Mouse (Mus musculus): ENCODE results near the gene Dbt. TPM values are rescaled to one million over a fixed set of nuclear protein-coding genes. Genes with fewer than 3 reads are reported as not detected.
"Not testable (repeated sequence)": the region's sequence is repeated elsewhere in the genome, so short reads cannot be mapped to it uniquely, and the experiment has no call there.

The Dbt gene
- polyA plus RNA-seq, 1 experiment from 2014 or later = 18.1 TPM

DNA sequence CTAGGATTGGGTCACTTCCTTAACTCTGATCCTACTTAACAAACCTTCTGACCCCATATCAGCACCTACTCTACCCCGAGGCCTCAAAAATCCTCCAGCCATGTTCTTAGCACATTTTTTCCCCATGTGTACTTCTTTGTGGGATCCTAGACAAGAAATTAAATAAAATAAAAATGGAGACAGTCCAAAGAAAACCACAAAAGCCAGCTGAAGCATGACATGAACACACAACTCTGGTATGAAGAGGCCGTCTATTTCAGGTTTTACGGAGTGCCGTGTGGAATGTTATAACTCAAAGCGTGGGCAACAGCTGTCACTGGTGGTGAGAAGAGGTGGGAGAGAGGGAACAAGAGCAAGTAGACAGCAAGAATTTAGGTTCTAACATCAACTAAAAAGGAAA, 38.5 kb downstream of the Dbt start:
- ATAC-seq = no peak
- Histone ChIP-seq H3K4me3 (replicated peaks) (no peak overlapping the region), H3K36me3 (0 out of 2 replicates have a peak, but pooled peaks cover 8% of the 10 kb centered on the region), H3K27ac (no peak overlapping the region), H3K4me1 (replicated peaks) (no peaks in the 10 kb centered on the region), H3K9me3 (no peaks in the 10 kb centered on the region), H3K9ac (no peak overlapping the region), H3K27me3 (replicated peaks) (no peaks in the 10 kb centered on the region), H3K4me2 (replicated peaks) (no peak overlapping the region)
- 92% methylated on average over 5 of the region's 5 CpGs for WGBS

DNA sequence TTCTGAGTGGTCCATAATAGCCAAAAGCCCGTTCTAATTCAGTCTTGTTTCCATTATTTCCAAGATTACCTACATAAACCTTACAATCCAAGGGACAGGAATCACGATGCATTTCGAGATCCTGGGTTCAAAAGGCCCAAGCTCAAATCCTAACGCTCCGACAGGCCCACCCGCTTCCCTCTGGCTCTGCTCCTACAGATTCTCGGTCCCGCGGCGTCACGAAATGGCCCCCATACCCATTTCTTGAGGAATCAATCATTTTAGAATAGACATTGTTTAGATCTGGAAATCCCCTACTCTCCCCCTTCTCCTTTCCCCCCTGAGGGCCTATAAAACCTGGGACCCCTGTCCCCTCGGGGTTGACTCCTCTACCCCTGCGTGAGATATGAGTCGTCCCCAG, 48.4 kb downstream of the Dbt start:
- not testable (repeated sequence) for H3K4me1 ChIP-seq (replicated peaks); H3K27me3 ChIP-seq (replicated peaks); H3K9me3 ChIP-seq; H3K9ac ChIP-seq; H3K4me2 ChIP-seq (replicated peaks); H3K4me3 ChIP-seq (replicated peaks); ATAC-seq; H3K27ac ChIP-seq; H3K36me3 ChIP-seq
- 94% methylated on average over 14 of the region's 14 CpGs for WGBS

DNA sequence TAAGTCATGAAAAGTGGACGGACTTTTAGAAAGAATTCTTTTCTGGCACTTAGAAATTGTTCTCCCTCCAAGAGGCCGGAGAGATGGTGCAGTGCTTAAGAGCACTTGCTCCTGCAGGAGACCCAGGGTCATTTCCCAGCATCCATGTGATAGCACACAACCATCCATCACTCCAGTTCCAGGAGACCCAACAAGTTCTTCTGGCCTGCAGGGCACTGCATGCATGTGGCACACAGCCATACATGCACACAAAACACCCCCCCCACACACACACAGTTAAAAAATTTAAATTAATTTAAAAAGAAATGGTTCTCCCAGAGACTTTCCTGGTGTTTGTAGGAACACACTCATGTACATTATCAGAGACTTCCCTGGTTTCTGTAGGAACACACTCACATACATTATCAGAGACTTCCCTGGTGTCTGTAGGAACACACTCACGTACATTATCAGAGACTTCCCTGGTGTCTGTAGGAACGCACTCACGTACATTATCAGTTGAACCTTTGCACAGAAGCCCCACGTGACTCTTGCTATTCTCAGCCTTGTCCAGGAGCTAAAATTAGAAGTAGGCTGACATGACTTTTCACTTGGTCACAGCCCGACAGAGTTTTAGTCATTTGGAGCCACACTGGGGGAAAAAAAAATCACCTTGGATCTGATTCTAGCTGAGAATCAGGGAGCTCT, 49.7 kb downstream of the Dbt start, which contains the start of gene Lrrc39:
Lrrc39 (plus strand) TSS at position 566 of the 687 bp plus-strand sequence.
- peak within 1 kb of the TSS; percentile 17; the same call in 1 of the 2 replicates for H3K4me3 ChIP-seq (replicated peaks)
- H3K4me1 ChIP-seq (replicated peaks) = no peaks in the 10 kb centered on the region
- H3K9ac ChIP-seq = peak within 1 kb of the TSS; percentile 5; the same call in 1 of the 2 replicates
- no peaks in the 10 kb centered on the region for H3K9me3 ChIP-seq
- H3K4me2 ChIP-seq (replicated peaks) = peak within 1 kb of the TSS; percentile 40
- no peaks in the 10 kb centered on the region for H3K27me3 ChIP-seq (replicated peaks)
- ATAC-seq = peak; percentile 98
- H3K27ac ChIP-seq = peak within 1 kb of the TSS; percentile 54
- 59% methylated on average over 7 of the region's 7 CpGs for WGBS
- H3K36me3 ChIP-seq = no peaks in the 10 kb centered on the region

DNA sequence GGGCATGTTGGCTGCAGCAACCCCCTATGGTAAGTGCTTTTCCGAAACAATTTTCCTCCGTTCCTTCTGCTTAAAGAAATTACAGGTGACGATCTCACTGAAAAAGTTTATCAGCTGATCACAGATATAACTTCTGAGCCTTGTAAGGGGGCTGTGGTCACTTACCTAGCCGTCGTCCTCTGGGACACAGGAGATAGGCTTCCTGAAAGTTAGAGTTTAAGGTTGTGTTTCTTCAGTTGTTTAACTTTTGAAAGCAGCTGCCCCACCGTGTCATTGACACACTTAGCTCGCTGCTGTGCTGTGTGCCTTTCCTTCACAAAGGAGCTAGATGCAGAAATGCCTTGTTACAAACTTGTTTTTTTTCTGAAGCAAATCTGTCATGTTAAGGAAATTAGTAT, 50.2 kb downstream of the Dbt start:
- Histone ChIP-seq H3K27me3 (replicated peaks) (no peaks in the 10 kb centered on the region), H3K27ac (peak overlapping the region; percentile 54), H3K36me3 (no peaks in the 10 kb centered on the region), H3K9me3 (no peaks in the 10 kb centered on the region), H3K4me1 (replicated peaks) (no peaks in the 10 kb centered on the region), H3K4me2 (replicated peaks) (peak overlapping the region; percentile 40), H3K4me3 (replicated peaks) (peak overlapping the region; percentile 17; the same call in 1 of the 2 replicates), H3K9ac (peak overlapping the region; percentile 5; the same call in 1 of the 2 replicates)
- 55% methylated on average over 7 of the region's 7 CpGs for WGBS
- ATAC-seq = peak; percentile 65

DNA sequence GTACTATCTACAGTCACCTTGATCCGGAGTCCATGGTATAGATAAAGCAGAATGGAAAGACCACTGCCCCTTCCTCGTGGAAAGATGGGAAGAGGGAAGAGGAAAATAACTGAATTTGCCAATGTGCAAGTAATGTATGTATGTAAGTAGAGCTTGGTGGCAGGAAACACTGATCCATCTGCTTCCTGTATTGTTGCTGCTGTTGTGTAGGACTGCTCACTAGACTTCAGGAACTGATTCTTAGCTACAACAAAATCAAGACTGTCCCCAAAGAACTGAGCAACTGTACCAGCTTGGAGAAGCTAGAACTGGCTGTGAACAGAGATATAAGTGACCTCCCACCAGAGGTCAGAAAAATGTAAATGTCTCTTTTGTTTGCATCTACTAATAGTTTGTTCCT, 57.8 kb downstream of the Dbt start:
- no peaks in the 10 kb centered on the region for H3K4me1 ChIP-seq (replicated peaks)
- no peak for ATAC-seq
- H3K9me3 ChIP-seq = no peaks in the 10 kb centered on the region
- H3K27ac ChIP-seq = no peak overlapping the region
- no peak overlapping the region for H3K4me3 ChIP-seq (replicated peaks)
- no peaks in the 10 kb centered on the region for H3K27me3 ChIP-seq (replicated peaks)
- no peak overlapping the region for H3K9ac ChIP-seq
- WGBS = 57% methylated on average over 2 of the region's 2 CpGs
- no peak overlapping the region for H3K4me2 ChIP-seq (replicated peaks)
- no peaks in the 10 kb centered on the region for H3K36me3 ChIP-seq

DNA sequence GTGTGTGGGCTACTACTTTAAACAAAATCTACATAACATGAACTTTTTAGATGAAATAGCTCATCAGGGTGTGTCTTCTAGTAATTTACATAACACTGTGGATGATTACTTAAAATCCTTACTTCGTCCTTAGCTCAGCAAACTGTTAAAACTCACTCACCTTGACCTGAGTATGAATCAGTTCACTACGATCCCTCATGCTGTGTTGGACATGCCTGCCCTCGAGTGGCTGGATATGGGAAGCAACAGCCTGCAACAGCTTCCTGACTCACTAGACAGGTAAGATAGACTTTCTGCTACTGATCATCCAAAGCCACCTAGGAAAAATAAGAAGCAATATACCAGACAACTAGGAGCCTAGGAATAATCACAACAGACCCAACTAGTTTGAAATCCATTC, 64.4 kb downstream of the Dbt start:
- H3K4me2 ChIP-seq (replicated peaks) = no peak overlapping the region
- H3K4me1 ChIP-seq (replicated peaks) = no peaks in the 10 kb centered on the region
- no peak overlapping the region for H3K9ac ChIP-seq
- H3K27me3 ChIP-seq (replicated peaks) = no peaks in the 10 kb centered on the region
- no peak overlapping the region for H3K27ac ChIP-seq
- no peak overlapping the region for H3K4me3 ChIP-seq (replicated peaks)
- H3K36me3 ChIP-seq = peaks cover 8% of the 10 kb centered on the region
- 46% methylated on average over 3 of the region's 3 CpGs for WGBS
- H3K9me3 ChIP-seq = no peaks in the 10 kb centered on the region
- ATAC-seq = no peak

DNA sequence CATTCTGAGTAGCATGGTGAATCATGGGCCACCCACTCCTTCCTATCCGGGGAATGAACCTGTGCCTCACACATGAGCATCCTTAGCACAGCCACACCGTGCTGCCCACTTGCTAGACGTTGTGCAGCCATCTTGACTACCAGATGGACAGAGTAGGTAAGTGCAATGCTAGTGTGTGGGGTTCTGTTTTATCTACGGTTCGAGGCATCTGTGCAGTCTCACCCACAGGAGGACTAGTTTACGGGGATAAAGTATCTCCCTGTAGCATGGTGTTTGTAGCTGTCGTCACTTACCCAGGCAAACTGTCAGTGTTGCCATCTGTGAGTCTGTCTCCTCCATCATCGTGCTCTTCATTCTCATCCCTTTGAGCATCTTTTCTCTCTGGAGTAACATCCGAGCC, 69.3 kb downstream of the Dbt start:
- Histone ChIP-seq H3K9ac (no peak overlapping the region), H3K9me3 (no peaks in the 10 kb centered on the region), H3K27me3 (replicated peaks) (no peaks in the 10 kb centered on the region), H3K4me3 (replicated peaks) (no peak overlapping the region), H3K4me2 (replicated peaks) (no peak overlapping the region), H3K4me1 (replicated peaks) (no peaks in the 10 kb centered on the region), H3K27ac (no peak overlapping the region), H3K36me3 (peaks cover 26% of the 10 kb centered on the region)
- 95% methylated on average over 9 of the region's 9 CpGs for WGBS
- no peak for ATAC-seq

DNA sequence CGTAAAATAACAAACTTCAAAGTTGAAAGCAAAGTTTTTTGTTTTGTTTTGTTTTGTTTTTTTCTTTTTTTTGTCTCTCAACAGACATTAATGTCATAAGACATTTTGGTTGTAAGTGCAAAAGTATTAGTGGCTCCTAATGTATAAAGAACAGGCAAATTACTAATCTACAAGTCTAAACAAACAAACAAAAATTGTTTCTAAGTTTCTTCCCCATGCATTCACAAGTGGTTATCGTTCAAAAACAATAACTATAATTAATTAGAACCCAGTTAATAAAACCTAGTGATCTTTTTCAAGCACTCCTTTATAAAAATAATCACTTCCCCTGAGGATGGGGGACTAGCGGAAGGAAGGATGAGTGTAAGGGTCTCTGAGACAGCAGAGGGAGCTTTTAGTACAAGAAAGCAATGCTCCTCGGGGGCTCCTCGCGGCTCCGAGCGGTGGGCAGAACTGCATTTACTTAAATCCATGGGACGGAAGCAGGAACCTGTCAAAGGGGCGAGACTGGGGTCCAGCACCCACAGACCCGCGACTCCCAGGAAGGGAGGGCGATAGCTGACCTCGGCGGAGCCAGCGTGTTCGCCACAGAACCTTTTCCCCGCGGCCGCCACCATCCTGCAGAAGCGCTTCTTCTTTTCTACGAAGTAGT, 81.3 kb downstream of the Dbt start:
- Histone ChIP-seq H3K4me1 (replicated peaks) (no peaks in the 10 kb centered on the region), H3K9me3 (no peaks in the 10 kb centered on the region), H3K4me2 (replicated peaks) (peak overlapping the region; percentile 48), H3K36me3 (peaks cover 10% of the 10 kb centered on the region), H3K9ac (peak overlapping the region; percentile 78), H3K27ac (peak overlapping the region; percentile 79), H3K27me3 (replicated peaks) (no peaks in the 10 kb centered on the region), H3K4me3 (replicated peaks) (peak overlapping the region; percentile 90)
- WGBS = 3% methylated on average over 22 of the region's 22 CpGs
- peak; percentile 75 for ATAC-seq

DNA sequence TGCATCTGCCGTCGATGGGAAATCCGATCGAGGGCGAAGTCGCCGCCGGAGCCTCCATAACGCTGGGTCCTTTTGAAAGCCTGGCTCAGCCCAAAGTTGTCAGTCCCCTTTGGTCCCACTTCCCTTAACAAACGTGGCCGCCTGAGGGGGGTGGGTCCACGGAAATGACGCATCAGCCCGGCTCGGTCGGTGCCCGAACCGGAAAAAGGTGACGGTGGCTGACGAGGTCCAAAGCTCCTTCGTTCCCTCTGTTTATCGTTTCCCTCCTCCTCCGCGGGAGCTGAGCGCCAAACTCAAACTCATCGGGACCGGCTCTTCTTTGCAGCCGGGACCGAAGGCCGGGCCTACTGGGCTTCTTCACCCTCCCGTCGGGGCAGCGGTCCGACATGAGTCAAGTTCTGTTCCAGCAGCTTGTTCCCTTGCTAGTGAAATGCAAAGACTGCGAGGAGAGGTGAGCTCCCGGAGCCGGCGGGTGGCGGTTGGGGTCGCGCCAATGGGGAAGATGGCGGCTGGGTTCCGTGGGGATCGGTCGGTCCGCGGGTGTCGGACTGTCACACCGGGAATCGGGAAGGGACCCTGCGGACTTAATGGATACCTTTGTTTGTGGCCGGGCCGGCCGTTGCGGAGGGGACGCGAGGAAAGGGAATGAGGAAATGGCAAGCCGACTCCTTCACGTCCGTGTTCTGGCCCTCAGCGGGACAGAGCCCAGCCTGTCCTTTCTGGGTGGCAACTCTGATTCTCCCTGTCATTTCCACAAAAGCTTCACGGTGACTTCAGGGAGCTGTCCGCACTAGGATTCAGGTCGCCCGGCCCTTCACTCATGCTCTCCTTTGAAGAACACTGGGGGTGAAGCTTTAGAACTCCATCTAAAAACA, 82.1 kb downstream of the Dbt start, which contains the start of gene Sass6:
Sass6 (plus strand) TSS at position 255 of the 875 bp plus-strand sequence.
- H3K36me3 ChIP-seq = peaks cover 6% of the 10 kb centered on the region
- peak within 1 kb of the TSS; percentile 79 for H3K27ac ChIP-seq
- ATAC-seq = peak; percentile 98
- no peaks in the 10 kb centered on the region for H3K4me1 ChIP-seq (replicated peaks)
- no peaks in the 10 kb centered on the region for H3K27me3 ChIP-seq (replicated peaks)
- peak within 1 kb of the TSS; percentile 78 for H3K9ac ChIP-seq
- peak within 1 kb of the TSS; percentile 90 for H3K4me3 ChIP-seq (replicated peaks)
- under 1% methylated on average over 65 of the region's 65 CpGs for WGBS
- no peaks in the 10 kb centered on the region for H3K9me3 ChIP-seq
- peak within 1 kb of the TSS; percentile 67 for H3K4me2 ChIP-seq (replicated peaks)

DNA sequence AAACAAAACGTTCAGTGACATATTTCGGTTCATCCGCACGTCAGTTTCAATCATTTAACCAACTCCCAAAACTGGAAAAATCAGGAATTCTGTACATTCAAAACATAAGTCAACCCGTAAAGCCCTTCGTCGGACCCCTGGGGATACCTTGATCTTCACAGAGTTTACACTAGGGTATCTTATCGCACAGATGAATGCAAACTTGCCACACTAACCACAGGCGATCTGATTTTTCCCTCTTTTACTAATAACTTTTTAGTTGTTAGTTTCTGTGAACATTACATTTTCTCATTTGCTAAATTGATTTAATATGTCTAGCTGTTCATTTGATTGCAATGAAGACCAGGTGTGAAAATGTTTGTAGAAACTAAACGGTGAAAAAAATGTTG, 82.7 kb downstream of the Dbt start:
- H3K36me3 ChIP-seq = peaks cover 2% of the 10 kb centered on the region
- H3K4me1 ChIP-seq (replicated peaks) = no peaks in the 10 kb centered on the region
- H3K27me3 ChIP-seq (replicated peaks) = no peaks in the 10 kb centered on the region
- H3K4me3 ChIP-seq (replicated peaks) = peak overlapping the region; percentile 90
- H3K9me3 ChIP-seq = no peaks in the 10 kb centered on the region
- H3K9ac ChIP-seq = peak overlapping the region; percentile 76
- WGBS = 6% methylated on average over 10 of the region's 10 CpGs
- H3K27ac ChIP-seq = no peak overlapping the region
- no peak for ATAC-seq
- peak overlapping the region; percentile 67 for H3K4me2 ChIP-seq (replicated peaks)

Measured in intestine, embryonic 15.5 days (tissue).